Mouse (Mus musculus) testis, postnatal 14 days (tissue): ENCODE data around the gene Myb.

ENCODE experiments used
- DNase-seq: peaks from one replicate; pipeline ENCODE4 v3.0.0; 2021; ENCODE audit warnings: low spot score

Myb gene

DNA sequence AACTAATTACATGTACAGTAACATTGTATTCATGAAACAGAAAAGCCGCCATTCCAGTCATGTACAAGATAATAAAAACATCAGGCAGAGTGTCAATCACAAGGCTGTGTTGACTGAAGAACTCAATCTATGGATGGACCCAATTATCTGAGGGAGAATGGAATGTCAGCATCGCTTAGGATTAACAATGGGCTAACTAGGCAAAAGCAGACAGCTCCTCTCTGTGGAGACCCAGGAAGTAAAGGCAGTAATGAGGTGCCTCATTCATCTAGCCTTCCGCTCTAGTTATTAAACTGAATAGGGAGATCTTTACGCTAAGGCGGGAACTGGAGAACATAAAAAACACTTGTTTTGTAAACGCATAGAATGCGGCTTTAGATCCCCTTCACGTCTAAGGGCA lies 78.3 kb downstream of the Myb start:
- no peak for DNase-seq

DNA sequence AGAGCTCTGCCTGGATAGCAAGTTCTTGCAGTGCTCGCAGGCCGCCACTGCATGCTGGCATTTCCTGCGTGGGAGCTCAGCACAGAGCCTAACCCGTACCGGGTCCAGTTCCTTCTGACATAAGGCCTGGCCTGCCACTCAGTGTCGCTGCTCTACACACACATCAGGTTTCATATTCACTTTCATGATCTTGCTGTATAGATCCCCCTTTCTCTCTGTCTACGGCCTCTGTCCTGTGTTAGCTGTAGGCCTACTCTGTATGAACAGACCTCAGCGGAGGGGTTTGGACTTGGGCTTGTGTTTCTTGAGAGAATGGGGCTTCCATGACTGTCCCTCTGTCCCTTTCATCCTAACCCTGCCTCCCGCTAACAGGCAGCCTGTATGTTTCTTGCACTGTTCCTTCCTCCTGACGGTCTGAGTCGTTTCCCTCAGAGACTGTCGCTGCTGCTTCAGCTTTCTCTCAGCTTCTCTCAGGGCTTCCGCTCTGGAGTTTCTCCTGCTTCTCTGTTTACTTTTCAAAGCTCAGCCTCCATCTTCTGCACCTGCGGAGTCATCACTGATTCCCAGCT lies 83.5 kb downstream of the Myb start:
- DNase-seq, result no peak

DNA sequence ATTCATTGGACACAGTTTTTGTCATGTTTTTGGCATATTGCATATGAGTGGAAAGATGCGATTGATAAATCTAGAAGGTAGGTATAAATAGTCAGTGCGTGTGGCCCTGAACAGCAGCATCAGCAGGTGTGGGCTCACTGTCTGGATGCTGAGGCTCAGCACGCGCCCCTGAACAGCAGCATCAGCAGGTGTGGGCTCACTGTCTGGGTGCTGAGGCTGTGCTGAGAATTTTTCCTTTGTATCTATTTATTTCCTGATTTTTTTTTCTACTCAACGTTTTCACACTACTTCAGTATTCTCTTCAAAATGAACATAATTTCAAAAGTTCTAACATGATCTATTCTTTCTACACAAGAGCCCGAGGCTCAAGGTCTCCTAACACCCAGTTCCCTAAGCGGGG lies 84.1 kb downstream of the Myb start:
- no peak for DNase-seq

DNA sequence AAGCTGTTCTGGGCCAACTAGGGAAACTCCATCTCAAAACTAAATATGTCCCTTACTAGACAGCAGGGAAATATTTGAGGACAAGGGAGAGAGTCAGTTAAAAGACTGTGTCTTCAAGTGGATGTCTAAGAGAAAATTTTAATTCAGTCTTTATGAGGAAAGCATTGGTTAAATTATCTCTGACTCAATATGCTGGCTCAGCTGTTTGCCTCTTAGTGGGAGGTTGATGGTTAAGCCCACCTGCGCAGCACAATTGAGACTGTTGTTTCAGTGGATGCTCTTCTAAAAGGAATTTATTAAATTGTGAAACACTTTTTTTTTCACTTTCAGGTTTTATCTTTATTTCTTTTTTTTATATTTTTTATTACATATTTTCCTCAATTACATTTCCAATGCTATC lies 84.6 kb downstream of the Myb start:
- DNase-seq, result no peak
